Mouse (Mus musculus) bone marrow macrophage, adult 2 months (primary cell): ENCODE results near the gene Clic1. TPM values are rescaled to one million over a fixed set of nuclear protein-coding genes. Genes with fewer than 3 reads are reported as not detected.
A peak's percentile ranks its signal among the peaks of the same experiment; 100 is the strongest.

Source experiments
- H3K27ac ChIP-seq: 2 replicates; pipeline ENCODE4 v1.5.1; 2012; ENCODE audit warnings: low read depth, low read length; ENCODE audit not compliant: insufficient read depth
- H3K4me1 ChIP-seq: 2 replicates; pipeline ENCODE4 v1.6.1; 2012; ENCODE audit warnings: low read length; ENCODE audit not compliant: control insufficient read depth, insufficient read depth
- H3K4me3 ChIP-seq: 2 replicates; pipeline ENCODE4 v1.5.1; 2012; ENCODE audit warnings: mild to moderate bottlenecking, low read length, moderate library complexity; ENCODE audit not compliant: insufficient read depth
- CTCF ChIP-seq: IDR thresholded peaks from 2 replicates; pipeline ENCODE4 v1.5.1; 2012; ENCODE audit warnings: low read depth, mild to moderate bottlenecking, low read length, moderate library complexity
- POLR2A ChIP-seq: IDR thresholded peaks from 2 replicates; pipeline ENCODE4 v1.6.1; 2012; ENCODE audit warnings: mild to moderate bottlenecking, low read depth, low read length, borderline replicate concordance
- polyA plus RNA-seq: library from polyadenylated mRNA; stranded (reverse); fragments of >200 nt; gene quantifications from 2 replicates; pipeline ENCODE4 v1.2.4, GENCODE M21; 2012; ENCODE audit not compliant: missing spikeins, insufficient read depth, insufficient read length

Gene Clic1
- polyA plus RNA-seq, 1 experiment, result 381 TPM

GRCm38 (mm10) chr17:35061299-35061698 lies 11.5 kb downstream of the Clic1 start:
- TF ChIP-seq CTCF (no peak), POLR2A (no peak)
- H3K4me3 ChIP-seq, result no peak overlapping the region
- H3K4me1 ChIP-seq, result 0 out of 2 replicates have a peak, but pooled peaks cover 2% of the 10 kb centered on the region
- no peak overlapping the region for H3K27ac ChIP-seq

- Histone ChIP-seq H3K4me3 (no peak overlapping the region), H3K4me1 (0 out of 2 replicates have a peak, but pooled peaks cover 2% of the 10 kb centered on the region)
Measured at GRCm38 (mm10) chr17:35063466-35063865, 13.7 kb downstream of the Clic1 start.

GRCm38 (mm10) chr17:35064378-35064877 lies 14.7 kb downstream of the Clic1 start:
- Histone ChIP-seq H3K4me3 (no peak overlapping the region), H3K4me1 (0 out of 2 replicates have a peak, but pooled peaks cover 2% of the 10 kb centered on the region), H3K27ac (no peak overlapping the region)
- TF ChIP-seq CTCF, result no peak
- TF ChIP-seq POLR2A, result no peak

More at GRCm38 (mm10) chr17:35063466-35063865, 13.7 kb downstream of the Clic1 start:
- H3K27ac ChIP-seq, result no peak overlapping the region
- no peak for TF ChIP-seq POLR2A
- no peak for TF ChIP-seq CTCF

GRCm38 (mm10) chr17:35064951-35065947 lies 15.5 kb downstream of the Clic1 start, which contains the start of gene Ly6g6c:
Gene Ly6g6c, plus strand, starts transcription at chr17:35065388.
- Histone ChIP-seq H3K4me3 (peak within 1 kb of the TSS; percentile 48), H3K4me1 (0 out of 2 replicates have a peak, but pooled peaks cover 2% of the 10 kb centered on the region)
- TF ChIP-seq POLR2A, result no peak

GRCm38 (mm10) chr17:35066084-35066483 lies 16.3 kb downstream of the Clic1 start, which contains the start of gene Mpig6b:
Gene Mpig6b, minus strand, starts transcription at chr17:35066184.
- Histone ChIP-seq H3K27ac (no peak within 1 kb of the TSS), H3K4me3 (peak within 1 kb of the TSS; percentile 48), H3K4me1 (0 out of 2 replicates have a peak, but pooled peaks cover 2% of the 10 kb centered on the region)
- no peak for TF ChIP-seq CTCF
- no peak for TF ChIP-seq POLR2A

More at GRCm38 (mm10) chr17:35064951-35065947, 15.5 kb downstream of the Clic1 start, which contains the start of gene Ly6g6c:
- H3K27ac ChIP-seq, result no peak within 1 kb of the TSS

- TF ChIP-seq POLR2A (no peak), CTCF (no peak)
- Histone ChIP-seq H3K4me1 (0 out of 2 replicates have a peak, but pooled peaks cover 2% of the 10 kb centered on the region), H3K4me3 (no peak overlapping the region), H3K27ac (no peak overlapping the region)
Measured at GRCm38 (mm10) chr17:35068213-35068914, 18.6 kb downstream of the Clic1 start.

- TF ChIP-seq POLR2A (no peak), CTCF (no peak)
- Histone ChIP-seq H3K4me3 (no peak overlapping the region), H3K4me1 (no peaks in the 10 kb centered on the region), H3K27ac (no peak overlapping the region)
Measured at GRCm38 (mm10) chr17:35070556-35071229, 20.9 kb downstream of the Clic1 start.

GRCm38 (mm10) chr17:35071454-35071853 lies 21.7 kb downstream of the Clic1 start:
- Histone ChIP-seq H3K27ac (no peak overlapping the region), H3K4me1 (no peaks in the 10 kb centered on the region)
- no peak for TF ChIP-seq CTCF
- TF ChIP-seq POLR2A, result no peak

GRCm38 (mm10) chr17:35074097-35074496 lies 24.3 kb downstream of the Clic1 start:
- H3K4me3 ChIP-seq, result no peak overlapping the region
- H3K4me1 ChIP-seq, result peaks cover 9% of the 10 kb centered on the region
- TF ChIP-seq CTCF (no peak), POLR2A (no peak)

More at GRCm38 (mm10) chr17:35071454-35071853, 21.7 kb downstream of the Clic1 start:
- no peak overlapping the region for H3K4me3 ChIP-seq

More at GRCm38 (mm10) chr17:35074097-35074496, 24.3 kb downstream of the Clic1 start:
- no peak overlapping the region for H3K27ac ChIP-seq
